Mouse (Mus musculus) liver, embryonic 11.5 days (tissue): Measurements from ENCODE around the gene Gabpb1. TPM values are rescaled to one million over a fixed set of nuclear protein-coding genes. Genes with fewer than 3 reads are reported as not detected.

ENCODE experiments used
- ATAC-seq: fragments of 200-750 bp; cut with Nextera tagmentation; replicated peaks from 2 replicates; pipeline ENCODE4 v1.8.0; 2017; ENCODE audit warnings: moderate number of reproducible peaks, mild to moderate bottlenecking, moderate TSS enrichment, moderate library complexity; ENCODE audit not compliant: low FRiP score
- DNase-seq: peaks from one replicate; pipeline ENCODE4 v3.0.0-alpha.2; 2017; ENCODE audit warnings: low spot score
- H3K27ac ChIP-seq: fragments of 300-500 bp; sonication (generic); 2 replicates; pipeline ENCODE4 v1.5.1; 2014; ENCODE audit warnings: mild to moderate bottlenecking, low read depth, low read length, control low read depth
- H3K27me3 ChIP-seq: fragments of 300-500 bp; sonication (generic); replicated peaks from 2 replicates; pipeline ENCODE4 v1.6.1; 2014; ENCODE audit warnings: low read length, mixed read lengths; ENCODE audit not compliant: control insufficient read depth, insufficient read depth
- H3K36me3 ChIP-seq: fragments of 300-500 bp; sonication (generic); 2 replicates; pipeline ENCODE4 v1.6.1; 2014; ENCODE audit warnings: mild to moderate bottlenecking, low read length, moderate library complexity, mixed read lengths; ENCODE audit not compliant: control insufficient read depth, insufficient read depth
- H3K4me1 ChIP-seq: fragments of 300-500 bp; sonication (generic); replicated peaks from 2 replicates; pipeline ENCODE4 v1.6.1; 2014; ENCODE audit warnings: low read length, mixed read lengths; ENCODE audit not compliant: control insufficient read depth, insufficient read depth
- H3K4me2 ChIP-seq: fragments of 300-500 bp; sonication (generic); 2 replicates; pipeline ENCODE4 v1.6.1; 2014; ENCODE audit warnings: mild to moderate bottlenecking, control low read depth, moderate library complexity
- H3K4me3 ChIP-seq: fragments of 300-500 bp; sonication (generic); 2 replicates; pipeline ENCODE4 v1.5.1; 2014; ENCODE audit warnings: low read depth, low read length, control low read depth
- H3K9ac ChIP-seq: fragments of 300-500 bp; sonication (generic); 2 replicates; pipeline ENCODE4 v1.6.1; 2014; ENCODE audit warnings: low read depth, low read length, control low read depth
- H3K9me3 ChIP-seq: fragments of 300-500 bp; sonication (generic); 2 replicates; pipeline ENCODE4 v1.6.1; 2016; ENCODE audit warnings: low read length, inconsistent platforms, mixed read lengths; ENCODE audit not compliant: control insufficient read depth
- WGBS: fragments of 180-500 bp; shearing (Covaris S2); extraction: QIAGEN DNeasy Blood & Tissue Kit; methylation state at CpG from one replicate; pipeline ENCODE4 v1.1.7; 2014; 5-methylcytosine and 5-hydroxymethylcytosine counted together
- polyA plus RNA-seq: library from polyadenylated mRNA; unstranded; fragments of >200 nt; fragmentation: Nextera tagmentation; extraction: Ambion mirVana; gene quantifications from 2 replicates; pipeline ENCODE4 v1.2.1, GENCODE M21; 2014

Gabpb1 gene
- polyA plus RNA-seq, 1 experiment from 2014 or later, result 41.0 TPM

- 66% methylated on average over 15 of the region's 15 CpGs for WGBS
- DNase-seq (no peak), ATAC-seq (no peak)
- H3K27me3 ChIP-seq, result no peaks in the 10 kb centered on the region
- no peak overlapping the region for H3K9ac ChIP-seq
- no peak overlapping the region for H3K4me2 ChIP-seq
- H3K4me3 ChIP-seq, result no peak overlapping the region
- no peaks in the 10 kb centered on the region for H3K36me3 ChIP-seq
- H3K27ac ChIP-seq, result no peak overlapping the region
- H3K9me3 ChIP-seq, result no peaks in the 10 kb centered on the region
- no peaks in the 10 kb centered on the region; the same call in 1 of the 2 replicates for H3K4me1 ChIP-seq
These were observed 70.0 kb downstream of the Gabpb1 start for GRCm38 (mm10) chr2:126606061-126606687.

DNA sequence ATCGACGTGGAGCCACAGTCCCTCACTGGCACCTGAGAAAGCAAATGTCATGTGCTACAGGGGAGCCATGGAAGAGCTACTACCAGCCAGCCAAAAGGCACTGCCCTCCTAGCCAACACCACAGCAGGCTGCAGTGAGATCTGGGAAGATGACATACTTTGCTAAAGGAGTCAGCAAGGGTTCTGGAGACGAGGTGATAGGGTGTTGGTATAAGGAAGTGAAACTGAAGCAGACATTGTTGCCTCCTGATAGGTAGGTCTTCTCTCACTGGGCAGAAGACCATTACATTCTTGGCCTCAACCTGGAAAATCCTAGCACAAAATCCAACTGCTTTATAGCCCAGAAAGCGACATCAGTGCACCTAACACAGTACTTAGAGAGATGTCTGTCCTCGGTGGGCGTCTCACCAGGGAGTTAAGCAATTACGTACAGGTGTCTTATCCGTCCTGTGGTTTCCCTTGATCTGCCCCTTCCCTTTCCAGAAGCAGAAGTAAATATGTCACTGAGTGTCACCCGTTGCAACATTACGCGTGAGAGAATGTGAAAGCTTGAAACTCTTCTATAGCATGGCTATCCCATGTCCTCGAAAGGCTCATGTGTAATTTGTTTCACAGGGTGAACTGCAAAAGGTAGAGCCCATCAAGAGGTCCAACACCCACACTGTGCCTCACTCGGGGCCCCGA, 74.1 kb downstream of the Gabpb1 start:
- no peak overlapping the region for H3K27ac ChIP-seq
- no peak for DNase-seq
- H3K4me1 ChIP-seq, result 0 out of 2 replicates have a peak, but pooled peaks cover 2% of the 10 kb centered on the region
- no peak overlapping the region for H3K4me2 ChIP-seq
- H3K9ac ChIP-seq, result no peak overlapping the region
- no peak for ATAC-seq
- H3K9me3 ChIP-seq, result no peaks in the 10 kb centered on the region
- no peaks in the 10 kb centered on the region for H3K36me3 ChIP-seq
- 57% methylated on average over 14 of the region's 14 CpGs for WGBS
- peaks cover 2% of the 10 kb centered on the region; the same call in 1 of the 2 replicates for H3K27me3 ChIP-seq
- no peak overlapping the region for H3K4me3 ChIP-seq

DNA sequence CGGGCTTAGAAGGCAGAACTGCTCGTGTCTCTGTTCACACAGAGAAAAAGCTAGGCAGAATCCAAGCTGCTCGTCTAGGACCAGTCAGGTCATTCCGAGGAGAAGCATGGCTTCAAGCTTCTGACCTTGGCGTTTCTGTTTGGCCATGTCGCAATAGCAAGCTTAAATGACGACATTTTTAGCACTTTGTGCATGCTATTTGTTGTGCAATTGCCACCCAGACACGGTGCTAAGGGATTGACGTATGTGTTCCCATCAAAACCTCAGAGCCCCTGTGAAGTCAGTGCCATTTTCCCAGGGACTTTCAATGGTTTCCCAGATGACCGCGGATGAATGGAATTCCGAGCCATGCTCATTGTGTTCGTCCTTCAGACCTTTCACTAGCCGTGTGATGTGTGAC, 75.6 kb downstream of the Gabpb1 start:
- Histone ChIP-seq H3K27me3 (peaks cover 2% of the 10 kb centered on the region; the same call in 1 of the 2 replicates), H3K36me3 (no peaks in the 10 kb centered on the region), H3K4me2 (no peak overlapping the region), H3K4me3 (no peak overlapping the region), H3K27ac (no peak overlapping the region), H3K9ac (no peak overlapping the region), H3K4me1 (0 out of 2 replicates have a peak, but pooled peaks cover 3% of the 10 kb centered on the region), H3K9me3 (no peaks in the 10 kb centered on the region)
- 74% methylated on average over 14 of the region's 14 CpGs for WGBS
- DNase-seq (no peak), ATAC-seq (no peak)

GRCm38 (mm10) chr2:126599005-126599404, 77.1 kb downstream of the Gabpb1 start:
- peaks cover 2% of the 10 kb centered on the region; the same call in 1 of the 2 replicates for H3K27me3 ChIP-seq
- H3K27ac ChIP-seq, result no peak overlapping the region
- H3K4me3 ChIP-seq, result no peak overlapping the region
- H3K4me1 ChIP-seq, result peaks cover 3% of the 10 kb centered on the region; the same call in 1 of the 2 replicates
- H3K9ac ChIP-seq, result no peak overlapping the region
- DNase-seq (no peak), ATAC-seq (peak; percentile 36)
- no peaks in the 10 kb centered on the region for H3K9me3 ChIP-seq
- H3K4me2 ChIP-seq, result no peak overlapping the region
- WGBS, result 3% methylated on average over 3 of the region's 3 CpGs
- no peaks in the 10 kb centered on the region for H3K36me3 ChIP-seq

DNA sequence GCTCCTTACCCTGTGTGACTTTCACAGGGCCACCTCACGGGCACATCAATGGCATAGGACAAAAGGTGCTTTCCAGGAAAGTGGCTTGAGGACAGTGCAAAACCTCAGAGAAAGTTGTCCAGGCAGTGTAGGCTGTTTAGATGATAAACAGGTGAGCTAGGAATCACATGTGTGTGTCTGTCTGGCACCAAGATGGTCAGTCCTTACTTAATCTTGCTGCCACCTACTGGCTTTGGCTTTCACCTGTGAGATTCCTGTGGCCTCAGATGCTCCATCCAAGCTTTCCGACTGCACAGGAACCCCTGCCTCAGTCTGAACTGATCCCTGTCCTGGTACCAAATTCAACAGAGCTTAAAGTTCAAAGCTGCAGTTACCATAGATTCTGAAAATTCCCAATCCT, 77.8 kb downstream of the Gabpb1 start:
- 67% methylated on average over 2 of the region's 2 CpGs for whole genome bisulfite sequencing
- peaks cover 2% of the 10 kb centered on the region; the same call in 1 of the 2 replicates for H3K27me3 ChIP-seq
- H3K4me2 ChIP-seq, result no peak overlapping the region
- no peaks in the 10 kb centered on the region for H3K36me3 ChIP-seq
- H3K9me3 ChIP-seq, result no peaks in the 10 kb centered on the region
- no peak overlapping the region for H3K27ac ChIP-seq
- no peak overlapping the region for H3K4me3 ChIP-seq
- H3K4me1 ChIP-seq, result peaks cover 3% of the 10 kb centered on the region; the same call in 1 of the 2 replicates
- no peak overlapping the region for H3K9ac ChIP-seq
- DNase-seq (no peak), ATAC-seq (no peak)

- 79% methylated on average over 20 of the region's 20 CpGs for WGBS
- Histone ChIP-seq H3K27me3 (peaks cover 2% of the 10 kb centered on the region; the same call in 1 of the 2 replicates), H3K9me3 (no peaks in the 10 kb centered on the region), H3K4me1 (peaks cover 3% of the 10 kb centered on the region; the same call in 1 of the 2 replicates), H3K36me3 (no peaks in the 10 kb centered on the region), H3K4me3 (no peak overlapping the region), H3K9ac (no peak overlapping the region), H3K27ac (no peak overlapping the region), H3K4me2 (peak overlapping the region; percentile 39)
- no peak for DNase-seq
- ATAC-seq, result no peak
These were observed 78.6 kb downstream of the Gabpb1 start for GRCm38 (mm10) chr2:126597279-126598241.

GRCm38 (mm10) chr2:126596347-126597072, 79.6 kb downstream of the Gabpb1 start:
- no peaks in the 10 kb centered on the region for H3K9me3 ChIP-seq
- no peaks in the 10 kb centered on the region for H3K36me3 ChIP-seq
- ATAC-seq, result no peak
- no peak for DNase-seq
- H3K4me2 ChIP-seq, result no peak overlapping the region
- H3K27me3 ChIP-seq, result peaks cover 2% of the 10 kb centered on the region; the same call in 1 of the 2 replicates
- H3K4me3 ChIP-seq, result no peak overlapping the region
- no peak overlapping the region for H3K9ac ChIP-seq
- 88% methylated on average over 7 of the region's 7 CpGs for WGBS
- H3K4me1 ChIP-seq, result peaks cover 3% of the 10 kb centered on the region; the same call in 1 of the 2 replicates
- H3K27ac ChIP-seq, result no peak overlapping the region
